Mouse (Mus musculus) liver, embryonic 11.5 days (tissue): ENCODE results near the gene Vamp2. TPM values are rescaled to one million over a fixed set of nuclear protein-coding genes. Genes with fewer than 3 reads are reported as not detected.
A peak's percentile ranks its signal among the peaks of the same experiment; 100 is the strongest.

ENCODE experiments used
- ATAC-seq: fragments of 200-750 bp; cut with Nextera tagmentation; replicated peaks from 2 replicates; pipeline ENCODE4 v1.8.0; 2017; ENCODE audit warnings: moderate number of reproducible peaks, mild to moderate bottlenecking, moderate TSS enrichment, moderate library complexity; ENCODE audit not compliant: low FRiP score
- DNase-seq: peaks from one replicate; pipeline ENCODE4 v3.0.0-alpha.2; 2017; ENCODE audit warnings: low spot score
- H3K27ac ChIP-seq: fragments of 300-500 bp; sonication (generic); 2 replicates; pipeline ENCODE4 v1.5.1; 2014; ENCODE audit warnings: mild to moderate bottlenecking, low read depth, low read length, control low read depth
- H3K27me3 ChIP-seq: fragments of 300-500 bp; sonication (generic); replicated peaks from 2 replicates; pipeline ENCODE4 v1.6.1; 2014; ENCODE audit warnings: low read length, mixed read lengths; ENCODE audit not compliant: control insufficient read depth, insufficient read depth
- H3K36me3 ChIP-seq: fragments of 300-500 bp; sonication (generic); 2 replicates; pipeline ENCODE4 v1.6.1; 2014; ENCODE audit warnings: mild to moderate bottlenecking, low read length, moderate library complexity, mixed read lengths; ENCODE audit not compliant: control insufficient read depth, insufficient read depth
- H3K4me1 ChIP-seq: fragments of 300-500 bp; sonication (generic); replicated peaks from 2 replicates; pipeline ENCODE4 v1.6.1; 2014; ENCODE audit warnings: low read length, mixed read lengths; ENCODE audit not compliant: control insufficient read depth, insufficient read depth
- H3K4me2 ChIP-seq: fragments of 300-500 bp; sonication (generic); 2 replicates; pipeline ENCODE4 v1.6.1; 2014; ENCODE audit warnings: mild to moderate bottlenecking, control low read depth, moderate library complexity
- H3K4me3 ChIP-seq: fragments of 300-500 bp; sonication (generic); 2 replicates; pipeline ENCODE4 v1.5.1; 2014; ENCODE audit warnings: low read depth, low read length, control low read depth
- H3K9ac ChIP-seq: fragments of 300-500 bp; sonication (generic); 2 replicates; pipeline ENCODE4 v1.6.1; 2014; ENCODE audit warnings: low read depth, low read length, control low read depth
- H3K9me3 ChIP-seq: fragments of 300-500 bp; sonication (generic); 2 replicates; pipeline ENCODE4 v1.6.1; 2016; ENCODE audit warnings: low read length, inconsistent platforms, mixed read lengths; ENCODE audit not compliant: control insufficient read depth
- WGBS: fragments of 180-500 bp; shearing (Covaris S2); extraction: QIAGEN DNeasy Blood & Tissue Kit; methylation state at CpG from one replicate; pipeline ENCODE4 v1.1.7; 2014; 5-methylcytosine and 5-hydroxymethylcytosine counted together
- polyA plus RNA-seq: library from polyadenylated mRNA; unstranded; fragments of >200 nt; fragmentation: Nextera tagmentation; extraction: Ambion mirVana; gene quantifications from 2 replicates; pipeline ENCODE4 v1.2.1, GENCODE M21; 2014

The Vamp2 gene
- polyA plus RNA-seq, 1 experiment from 2014 or later = 56.0 TPM

- peak; percentile 83 for DNase-seq
- ATAC-seq = peak; percentile 55
- Histone ChIP-seq H3K9ac (peak overlapping the region; percentile 65), H3K4me1 (peaks cover 23% of the 10 kb centered on the region), H3K36me3 (no peaks in the 10 kb centered on the region), H3K4me3 (peak overlapping the region; percentile 65), H3K9me3 (no peaks in the 10 kb centered on the region), H3K4me2 (peak overlapping the region; percentile 86), H3K27ac (peak overlapping the region; percentile 57; the same call in 1 of the 2 replicates), H3K27me3 (peaks cover 4% of the 10 kb centered on the region)
- under 1% methylated on average over 24 of the region's 24 CpGs for WGBS
These were observed 37.0 kb downstream of the Vamp2 start for GRCm38 (mm10) chr11:69125041-69125851.

DNA sequence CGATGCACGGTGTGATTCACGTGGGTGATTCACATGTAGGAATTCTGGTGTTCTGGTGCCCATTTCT lies 37.4 kb downstream of the Vamp2 start, which contains the start of gene Aloxe3:
TSS of gene Aloxe3 (plus strand) at position 45 of the 67 bp plus-strand sequence.
- Histone ChIP-seq H3K9me3 (no peaks in the 10 kb centered on the region), H3K27me3 (peaks cover 4% of the 10 kb centered on the region), H3K4me1 (peaks cover 19% of the 10 kb centered on the region), H3K36me3 (no peaks in the 10 kb centered on the region), H3K4me3 (peak within 1 kb of the TSS; percentile 65), H3K4me2 (peak within 1 kb of the TSS; percentile 86), H3K9ac (peak within 1 kb of the TSS; percentile 65), H3K27ac (peak within 1 kb of the TSS; percentile 57; the same call in 1 of the 2 replicates)
- DNase-seq = no peak
- no peak for ATAC-seq
- 6% methylated on average over 3 of the region's 3 CpGs for WGBS

DNA sequence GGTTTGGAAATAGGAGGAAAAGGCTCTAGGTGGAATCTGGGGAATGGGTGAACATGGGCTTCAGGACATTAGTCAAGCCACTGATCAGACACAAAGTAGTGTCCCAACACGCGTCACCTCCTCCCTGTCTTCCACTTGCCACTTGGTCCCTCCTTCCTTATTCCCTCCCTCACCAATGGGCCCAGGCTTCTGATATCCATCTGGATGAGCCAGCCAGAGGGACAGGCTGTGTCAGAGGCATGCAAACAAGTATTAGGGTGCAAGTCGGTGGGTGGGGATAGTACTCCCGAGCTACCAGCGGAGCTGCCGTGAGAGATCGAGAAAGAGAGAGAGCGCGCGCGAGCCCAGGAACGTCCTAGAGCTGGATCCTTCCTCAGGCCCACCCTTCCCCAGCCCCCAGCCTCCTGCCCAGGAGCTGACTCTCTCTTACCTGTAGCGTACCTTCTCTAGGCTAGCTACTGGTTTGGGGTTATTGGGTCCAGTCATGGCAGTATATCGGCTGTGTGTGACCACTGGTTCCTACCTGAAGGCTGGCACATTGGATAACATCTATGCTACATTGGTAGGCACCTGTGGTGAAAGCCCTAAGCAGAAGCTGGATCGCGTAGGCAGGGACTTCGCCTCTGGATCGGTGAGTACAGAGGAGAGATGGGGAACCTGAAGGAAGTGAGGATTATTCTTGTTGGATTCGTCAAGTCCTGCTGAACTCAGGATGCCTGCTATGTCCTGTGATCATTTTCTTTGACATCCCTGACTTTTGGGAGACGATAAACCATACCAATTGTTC lies 37.8 kb downstream of the Vamp2 start:
- H3K27ac ChIP-seq = no peak overlapping the region
- peaks cover 3% of the 10 kb centered on the region for H3K27me3 ChIP-seq
- no peak for ATAC-seq
- WGBS = 12% methylated on average over 20 of the region's 20 CpGs
- H3K36me3 ChIP-seq = no peaks in the 10 kb centered on the region
- peak overlapping the region; percentile 65 for H3K4me3 ChIP-seq
- H3K4me1 ChIP-seq = peaks cover 14% of the 10 kb centered on the region
- H3K9me3 ChIP-seq = no peaks in the 10 kb centered on the region
- DNase-seq = peak; percentile 46
- H3K4me2 ChIP-seq = peak overlapping the region; percentile 86
- peak overlapping the region; percentile 38; the same call in 1 of the 2 replicates for H3K9ac ChIP-seq

DNA sequence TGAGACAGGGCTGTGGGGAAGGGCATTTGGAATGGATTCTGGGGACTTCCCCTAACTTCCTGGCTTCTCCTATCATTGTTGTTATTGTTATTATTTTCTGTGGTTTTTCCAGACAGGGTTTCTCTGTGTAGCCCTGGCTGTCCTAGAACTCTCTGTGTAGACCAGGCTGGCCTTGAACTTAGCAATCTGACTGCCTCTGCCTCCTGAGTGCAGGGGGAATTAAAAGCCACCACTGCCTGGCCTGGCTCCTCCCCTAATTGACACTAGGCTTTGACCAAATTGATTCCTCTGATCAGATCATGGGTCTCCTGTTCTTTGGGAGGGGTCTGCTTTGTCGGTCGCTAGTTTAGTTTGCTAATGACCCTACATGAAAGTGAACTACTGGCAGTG lies 38.4 kb downstream of the Vamp2 start:
- H3K4me1 ChIP-seq = peaks cover 8% of the 10 kb centered on the region
- no peaks in the 10 kb centered on the region for H3K9me3 ChIP-seq
- 53% methylated on average over 2 of the region's 2 CpGs for WGBS
- H3K9ac ChIP-seq = no peak overlapping the region
- no peaks in the 10 kb centered on the region; the same call in 1 of the 2 replicates for H3K27me3 ChIP-seq
- H3K4me3 ChIP-seq = peak overlapping the region; percentile 65; the same call in 1 of the 2 replicates
- ATAC-seq (no peak), DNase-seq (no peak)
- H3K36me3 ChIP-seq = no peaks in the 10 kb centered on the region
- H3K4me2 ChIP-seq = peak overlapping the region; percentile 86
- no peak overlapping the region for H3K27ac ChIP-seq

GRCm38 (mm10) chr11:69128426-69129122 lies 40.3 kb downstream of the Vamp2 start:
- ATAC-seq (no peak), DNase-seq (no peak)
- H3K4me1 ChIP-seq = peaks cover 10% of the 10 kb centered on the region
- H3K27me3 ChIP-seq = peaks cover 6% of the 10 kb centered on the region
- no peak overlapping the region for H3K27ac ChIP-seq
- no peak overlapping the region for H3K4me2 ChIP-seq
- 47% methylated on average over 8 of the region's 8 CpGs for WGBS
- no peaks in the 10 kb centered on the region for H3K36me3 ChIP-seq
- no peak overlapping the region for H3K9ac ChIP-seq
- H3K9me3 ChIP-seq = no peaks in the 10 kb centered on the region
- H3K4me3 ChIP-seq = no peak overlapping the region

DNA sequence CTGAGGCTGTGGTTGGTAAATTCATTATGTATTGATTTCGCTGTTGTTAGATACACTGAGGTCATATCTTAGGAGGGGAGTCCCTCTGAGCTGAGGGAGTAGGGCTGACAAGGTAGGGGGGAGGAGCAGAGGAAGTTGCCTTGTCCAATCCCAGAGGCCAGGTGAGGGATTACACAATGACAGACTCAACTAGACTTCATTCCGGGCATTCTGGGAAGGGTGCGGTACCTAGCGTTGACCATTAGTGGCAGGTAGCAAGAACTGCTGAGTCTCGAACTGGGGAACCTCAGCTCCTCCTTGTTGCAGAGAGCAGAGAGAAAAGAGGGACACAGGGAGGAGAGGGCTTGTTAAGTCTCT lies 45.3 kb downstream of the Vamp2 start:
- Histone ChIP-seq H3K4me1 (peaks cover 13% of the 10 kb centered on the region), H3K27me3 (peaks cover 6% of the 10 kb centered on the region), H3K9me3 (no peaks in the 10 kb centered on the region), H3K4me2 (peak overlapping the region; percentile 83), H3K4me3 (peak overlapping the region; percentile 53), H3K27ac (no peak overlapping the region), H3K9ac (no peak overlapping the region), H3K36me3 (no peaks in the 10 kb centered on the region)
- DNase-seq (no peak), ATAC-seq (0 out of 2 replicates have a peak, but pooled peaks have one; percentile 12)
- WGBS = 22% methylated on average over 5 of the region's 5 CpGs

- WGBS = 5% methylated on average over 34 of the region's 34 CpGs
- Histone ChIP-seq H3K27me3 (peaks cover 6% of the 10 kb centered on the region), H3K4me3 (peak overlapping the region; percentile 53), H3K36me3 (no peaks in the 10 kb centered on the region), H3K4me2 (peak overlapping the region; percentile 83), H3K9ac (peak overlapping the region; percentile 34), H3K27ac (no peak overlapping the region), H3K4me1 (peaks cover 13% of the 10 kb centered on the region), H3K9me3 (no peaks in the 10 kb centered on the region)
- DNase-seq (peak; percentile 58), ATAC-seq (peak; percentile 62)
These were observed 45.8 kb downstream of the Vamp2 start for GRCm38 (mm10) chr11:69133923-69134621.

DNA sequence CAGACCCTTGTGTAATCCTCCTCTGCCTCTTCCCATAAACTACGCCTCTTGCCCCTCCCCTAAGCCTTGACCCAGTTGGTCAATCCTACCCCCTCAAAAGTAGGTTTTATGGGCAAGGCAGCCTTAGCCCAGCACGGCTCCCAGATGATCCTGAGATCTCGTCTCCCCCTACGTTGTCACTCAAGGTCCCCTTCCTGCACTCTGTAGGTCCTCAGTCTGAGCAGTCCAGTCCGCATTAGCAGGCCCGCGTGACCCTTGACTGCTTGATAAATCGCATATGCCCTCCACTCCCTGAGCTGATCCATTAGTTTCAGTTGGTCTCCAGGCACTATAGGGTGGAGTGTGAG lies 46.3 kb downstream of the Vamp2 start:
- H3K9ac ChIP-seq = peak overlapping the region; percentile 34; the same call in 1 of the 2 replicates
- H3K36me3 ChIP-seq = no peaks in the 10 kb centered on the region
- no peak overlapping the region for H3K27ac ChIP-seq
- no peaks in the 10 kb centered on the region for H3K9me3 ChIP-seq
- no peak for DNase-seq
- no peak; the same call in 1 of the 2 replicates for ATAC-seq
- WGBS = 38% methylated on average over 8 of the region's 8 CpGs
- H3K27me3 ChIP-seq = peaks cover 6% of the 10 kb centered on the region
- H3K4me2 ChIP-seq = peak overlapping the region; percentile 83
- peak overlapping the region; percentile 53 for H3K4me3 ChIP-seq
- peaks cover 13% of the 10 kb centered on the region for H3K4me1 ChIP-seq
